Mouse (Mus musculus): ENCODE data around the gene Lhx8. TPM values are rescaled to one million over a fixed set of nuclear protein-coding genes. Genes with fewer than 3 reads are reported as not detected.

The Lhx8 gene
- total RNA-seq, 1 experiment: not detected

GRCm38 (mm10) chr3:154317651-154318248 lies 12.7 kb downstream of the Lhx8 start:
- DNase-seq (ENCODE audit: low read depth, low spot score): no peak
- no peak overlapping the region for H3K4me3 ChIP-seq (ENCODE audit: insufficient read depth in 1 of 2, low read depth in 1 of 2, low read length in 2 of 2, poor library complexity in 1 of 2, severe bottlenecking in 1 of 2)
- in situ Hi-C loops (cut with MboI; ENCODE audit: low sequenced_read_pairs in 2 of 2, unreplicated experiment in 2 of 2): loop anchor here in 1 of 2 experiments (25.0 kb wide), 1 partner anchor 245 kb away; no protein-coding TSS in a partner anchor
- H3K36me3 ChIP-seq (ENCODE audit: control insufficient read depth, insufficient read depth, low read length, poor library complexity, severe bottlenecking): no peaks in the 10 kb centered on the region
- H3K27ac ChIP-seq (ENCODE audit: insufficient read depth, low read depth, low read length, poor library complexity, severe bottlenecking): no peak overlapping the region
- no peaks in the 10 kb centered on the region for H3K4me1 ChIP-seq (ENCODE audit: control insufficient read depth in 2 of 2, insufficient read depth in 2 of 2, low read length in 2 of 2, poor library complexity in 1 of 2)
- TF ChIP-seq MAFK (IDR thresholded peaks at IDR 0.05; ENCODE audit: insufficient read depth, low read depth, low read length) (no peak), ZC3H11A (IDR thresholded peaks at IDR 0.05; ENCODE audit: borderline replicate concordance, low read depth, low read length) (peak; percentile 41; the same call in 1 of the 2 replicates), HCFC1 (IDR thresholded peaks at IDR 0.05; ENCODE audit: borderline replicate concordance, insufficient read depth, low read length) (no peak), ZNF384 (IDR thresholded peaks at IDR 0.05; ENCODE audit: low read depth, low read length) (no peak)
- no peaks in the 10 kb centered on the region for H3K9me3 ChIP-seq (ENCODE audit: control insufficient read depth, insufficient read depth, low read depth, low read length)
- no peak overlapping the region for H3K9ac ChIP-seq (ENCODE audit: insufficient read depth, low read depth, low read length, poor library complexity, severe bottlenecking)

- in situ Hi-C loops (cut with MboI; ENCODE audit: low sequenced_read_pairs in 2 of 2, unreplicated experiment in 2 of 2): loop anchor here in 1 of 2 experiments (25.0 kb wide), 1 partner anchor 257 kb away; no protein-coding TSS in a partner anchor
- no peak overlapping the region for H3K4me3 ChIP-seq (ENCODE audit: insufficient read depth in 1 of 2, low read depth in 1 of 2, low read length in 2 of 2, poor library complexity in 1 of 2, severe bottlenecking in 1 of 2)
- no peaks in the 10 kb centered on the region for H3K36me3 ChIP-seq (ENCODE audit: control insufficient read depth, insufficient read depth, low read length, poor library complexity, severe bottlenecking)
- TF ChIP-seq ZNF384 (IDR thresholded peaks at IDR 0.05; ENCODE audit: low read depth, low read length) (no peak), MAFK (IDR thresholded peaks at IDR 0.05; ENCODE audit: insufficient read depth, low read depth, low read length) (no peak), CHD2 (IDR thresholded peaks at IDR 0.05; ENCODE audit: low read depth, low read length) (no peak), ZC3H11A (IDR thresholded peaks at IDR 0.05; ENCODE audit: borderline replicate concordance, low read depth, low read length) (no peak), HCFC1 (IDR thresholded peaks at IDR 0.05; ENCODE audit: borderline replicate concordance, insufficient read depth, low read length) (no peak)
- no peak for DNase-seq (ENCODE audit: low read depth, low spot score)
- no peaks in the 10 kb centered on the region for H3K9me3 ChIP-seq (ENCODE audit: control insufficient read depth, insufficient read depth, low read depth, low read length)
- no peak overlapping the region for H3K9ac ChIP-seq (ENCODE audit: insufficient read depth, low read depth, low read length, poor library complexity, severe bottlenecking)
- no peaks in the 10 kb centered on the region for H3K4me1 ChIP-seq (ENCODE audit: control insufficient read depth in 2 of 2, insufficient read depth in 2 of 2, low read length in 2 of 2, poor library complexity in 1 of 2)
- H3K27ac ChIP-seq (ENCODE audit: insufficient read depth, low read depth, low read length, poor library complexity, severe bottlenecking): no peak overlapping the region
Observed at GRCm38 (mm10) chr3:154305163-154305884, 25.1 kb downstream of the Lhx8 start.

GRCm38 (mm10) chr3:154301102-154301501 lies 29.4 kb downstream of the Lhx8 start:
- in situ Hi-C loops (cut with MboI; ENCODE audit: low sequenced_read_pairs in 2 of 2, unreplicated experiment in 2 of 2): loop anchor here in 1 of 2 experiments (25.0 kb wide), 1 partner anchor 261 kb away; no protein-coding TSS in a partner anchor
- Histone ChIP-seq H3K27ac (ENCODE audit: insufficient read depth, low read depth, low read length, poor library complexity, severe bottlenecking) (no peak overlapping the region), H3K4me1 (ENCODE audit: control insufficient read depth in 2 of 2, insufficient read depth in 2 of 2, low read length in 2 of 2, poor library complexity in 1 of 2) (no peaks in the 10 kb centered on the region), H3K9me3 (ENCODE audit: control insufficient read depth, insufficient read depth, low read depth, low read length) (no peaks in the 10 kb centered on the region), H3K9ac (ENCODE audit: insufficient read depth, low read depth, low read length, poor library complexity, severe bottlenecking) (no peak overlapping the region), H3K4me3 (ENCODE audit: insufficient read depth in 1 of 2, low read depth in 1 of 2, low read length in 2 of 2, poor library complexity in 1 of 2, severe bottlenecking in 1 of 2) (no peak overlapping the region), H3K36me3 (ENCODE audit: control insufficient read depth, insufficient read depth, low read length, poor library complexity, severe bottlenecking) (no peaks in the 10 kb centered on the region)
- no peak for TF ChIP-seq ZNF384 (IDR thresholded peaks at IDR 0.05; ENCODE audit: low read depth, low read length)
- TF ChIP-seq MAFK (IDR thresholded peaks at IDR 0.05; ENCODE audit: insufficient read depth, low read depth, low read length): no peak
- no peak for TF ChIP-seq ZC3H11A (IDR thresholded peaks at IDR 0.05; ENCODE audit: borderline replicate concordance, low read depth, low read length)
- TF ChIP-seq HCFC1 (IDR thresholded peaks at IDR 0.05; ENCODE audit: borderline replicate concordance, insufficient read depth, low read length): no peak
- no peak for TF ChIP-seq CHD2 (IDR thresholded peaks at IDR 0.05; ENCODE audit: low read depth, low read length)
- no peak for DNase-seq (ENCODE audit: low read depth, low spot score)

- H3K4me3 ChIP-seq (ENCODE audit: insufficient read depth in 1 of 2, low read depth in 1 of 2, low read length in 2 of 2, poor library complexity in 1 of 2, severe bottlenecking in 1 of 2): no peak overlapping the region
- in situ Hi-C loops (cut with MboI; ENCODE audit: low sequenced_read_pairs in 2 of 2, unreplicated experiment in 2 of 2): loop anchor here in 1 of 2 experiments (25.0 kb wide), 1 partner anchor 262 kb away; no protein-coding TSS in a partner anchor
- no peaks in the 10 kb centered on the region for H3K4me1 ChIP-seq (ENCODE audit: control insufficient read depth in 2 of 2, insufficient read depth in 2 of 2, low read length in 2 of 2, poor library complexity in 1 of 2)
- no peak for DNase-seq (ENCODE audit: low read depth, low spot score)
- H3K9ac ChIP-seq (ENCODE audit: insufficient read depth, low read depth, low read length, poor library complexity, severe bottlenecking): no peak overlapping the region
- H3K36me3 ChIP-seq (ENCODE audit: control insufficient read depth, insufficient read depth, low read length, poor library complexity, severe bottlenecking): no peaks in the 10 kb centered on the region
- no peak overlapping the region for H3K27ac ChIP-seq (ENCODE audit: insufficient read depth, low read depth, low read length, poor library complexity, severe bottlenecking)
- H3K9me3 ChIP-seq (ENCODE audit: control insufficient read depth, insufficient read depth, low read depth, low read length): no peaks in the 10 kb centered on the region
- no peak for TF ChIP-seq CHD2 (IDR thresholded peaks at IDR 0.05; ENCODE audit: low read depth, low read length)
- no peak for TF ChIP-seq MAFK (IDR thresholded peaks at IDR 0.05; ENCODE audit: insufficient read depth, low read depth, low read length)
- no peak for TF ChIP-seq HCFC1 (IDR thresholded peaks at IDR 0.05; ENCODE audit: borderline replicate concordance, insufficient read depth, low read length)
- no peak for TF ChIP-seq ZC3H11A (IDR thresholded peaks at IDR 0.05; ENCODE audit: borderline replicate concordance, low read depth, low read length)
- TF ChIP-seq ZNF384 (IDR thresholded peaks at IDR 0.05; ENCODE audit: low read depth, low read length): no peak
Observed at GRCm38 (mm10) chr3:154300006-154300405, 30.5 kb downstream of the Lhx8 start.
